Mouse (Mus musculus): ENCODE measurements at regions not wholly inside any gene's neighbourhood (a gene's known extent, or its start where the extent isn't known, plus 50 kb on each side); places are given as distances from the start of the nearest gene placed in this dataset.
A peak's percentile ranks its signal among the peaks of the same experiment; 100 is the strongest.

- H3K9me3 ChIP-seq (ENCODE audit: control insufficient read depth, low read length), result no peaks in the 10 kb centered on the region
- no peak overlapping the region for H3K27ac ChIP-seq (replicated peaks)
- ATAC-seq (ENCODE audit: low FRiP score, low TSS enrichment) (no peak), DNase-seq (ENCODE audit: low spot score) (peak; percentile 40)
- no peaks in the 10 kb centered on the region for H3K36me3 ChIP-seq (ENCODE audit: control insufficient read depth, insufficient read depth, low read length)
- H3K9ac ChIP-seq (ENCODE audit: low read length), result no peak overlapping the region
- whole genome bisulfite sequencing, result 57% methylated on average over 4 of the region's 4 CpGs
- no peaks in the 10 kb centered on the region for H3K27me3 ChIP-seq (ENCODE audit: control insufficient read depth, insufficient read depth, low read length)
- no peak overlapping the region for H3K4me2 ChIP-seq (replicated peaks; ENCODE audit: low read depth)
- no peak for TF ChIP-seq CTCF (IDR thresholded peaks at IDR 0.05; ENCODE audit: low read depth)
- TF ChIP-seq EP300 (optimal IDR thresholded peaks at IDR 0.05), result no peak
- no peak overlapping the region for H3K4me3 ChIP-seq (ENCODE audit: low read depth, low read length)
- no peaks in the 10 kb centered on the region; the same call in 1 of the 2 replicates for H3K4me1 ChIP-seq (replicated peaks; ENCODE audit: control insufficient read depth, insufficient read depth)
Observed at GRCm38 (mm10) chr3:144007111-144007619, 197.9 kb downstream of the Lmo4 start.

- Histone ChIP-seq H3K4me2 (replicated peaks; ENCODE audit: low read depth) (no peak overlapping the region), H3K4me1 (replicated peaks; ENCODE audit: control insufficient read depth, insufficient read depth) (no peaks in the 10 kb centered on the region), H3K27me3 (ENCODE audit: control insufficient read depth, insufficient read depth, low read length) (no peaks in the 10 kb centered on the region), H3K27ac (replicated peaks) (no peak overlapping the region), H3K4me3 (ENCODE audit: low read depth, low read length) (no peak overlapping the region), H3K9me3 (ENCODE audit: control insufficient read depth, low read length) (no peaks in the 10 kb centered on the region), H3K36me3 (ENCODE audit: control insufficient read depth, insufficient read depth, low read length) (no peaks in the 10 kb centered on the region), H3K9ac (ENCODE audit: low read length) (no peak overlapping the region)
- TF ChIP-seq EP300 (optimal IDR thresholded peaks at IDR 0.05) (no peak), CTCF (IDR thresholded peaks at IDR 0.05; ENCODE audit: low read depth) (no peak)
- no peak for DNase-seq (ENCODE audit: low spot score)
- 88% methylated on average over 8 of the region's 8 CpGs for WGBS
- no peak for ATAC-seq (ENCODE audit: low FRiP score, low TSS enrichment)
Observed at GRCm38 (mm10) chr3:143997909-143998308, 207.1 kb downstream of the Lmo4 start.

- no peaks in the 10 kb centered on the region for H3K9me3 ChIP-seq (ENCODE audit: control insufficient read depth, low read length)
- H3K4me3 ChIP-seq (ENCODE audit: low read depth, low read length), result no peak overlapping the region
- ATAC-seq (ENCODE audit: low FRiP score, low TSS enrichment) (0 out of 2 replicates have a peak, but pooled peaks have one; percentile 21), DNase-seq (ENCODE audit: low spot score) (no peak)
- no peaks in the 10 kb centered on the region for H3K4me1 ChIP-seq (replicated peaks; ENCODE audit: control insufficient read depth, insufficient read depth)
- no peak overlapping the region for H3K27ac ChIP-seq (replicated peaks)
- H3K27me3 ChIP-seq (ENCODE audit: control insufficient read depth, insufficient read depth, low read length), result no peaks in the 10 kb centered on the region
- no peaks in the 10 kb centered on the region for H3K36me3 ChIP-seq (ENCODE audit: control insufficient read depth, insufficient read depth, low read length)
- TF ChIP-seq EP300 (optimal IDR thresholded peaks at IDR 0.05), result no peak
- TF ChIP-seq CTCF (IDR thresholded peaks at IDR 0.05; ENCODE audit: low read depth), result no peak
- no peak overlapping the region for H3K4me2 ChIP-seq (replicated peaks; ENCODE audit: low read depth)
- WGBS, result 87% methylated on average over 3 of the region's 3 CpGs
- no peak overlapping the region for H3K9ac ChIP-seq (ENCODE audit: low read length)
Observed at GRCm38 (mm10) chr3:143995045-143995444, 210.0 kb downstream of the Lmo4 start.

- TF ChIP-seq CTCF (IDR thresholded peaks at IDR 0.05; ENCODE audit: low read depth) (no peak), EP300 (optimal IDR thresholded peaks at IDR 0.05) (no peak)
- H3K9ac ChIP-seq (ENCODE audit: low read length), result no peak overlapping the region
- H3K4me1 ChIP-seq (replicated peaks; ENCODE audit: control insufficient read depth, insufficient read depth), result no peaks in the 10 kb centered on the region
- no peaks in the 10 kb centered on the region for H3K36me3 ChIP-seq (ENCODE audit: control insufficient read depth, insufficient read depth, low read length)
- no peak for DNase-seq (ENCODE audit: low spot score)
- H3K4me2 ChIP-seq (replicated peaks; ENCODE audit: low read depth), result no peak overlapping the region
- H3K27ac ChIP-seq (replicated peaks), result no peak overlapping the region
- ATAC-seq (ENCODE audit: low FRiP score, low TSS enrichment), result no peak
- no peaks in the 10 kb centered on the region for H3K27me3 ChIP-seq (ENCODE audit: control insufficient read depth, insufficient read depth, low read length)
- no peaks in the 10 kb centered on the region for H3K9me3 ChIP-seq (ENCODE audit: control insufficient read depth, low read length)
- H3K4me3 ChIP-seq (ENCODE audit: low read depth, low read length), result no peak overlapping the region
- 93% methylated on average over 4 of the region's 4 CpGs for WGBS
Observed at GRCm38 (mm10) chr3:143988991-143989390, 216.0 kb downstream of the Lmo4 start.

GRCm38 (mm10) chr3:143988037-143988436 is 217.0 kb downstream of the Lmo4 start:
- H3K27me3 ChIP-seq (ENCODE audit: control insufficient read depth, insufficient read depth, low read length), result no peaks in the 10 kb centered on the region
- TF ChIP-seq EP300 (optimal IDR thresholded peaks at IDR 0.05), result no peak
- peak; percentile 47 for TF ChIP-seq CTCF (IDR thresholded peaks at IDR 0.05; ENCODE audit: low read depth)
- no peak overlapping the region for H3K4me3 ChIP-seq (ENCODE audit: low read depth, low read length)
- DNase-seq (ENCODE audit: low spot score) (no peak), ATAC-seq (ENCODE audit: low FRiP score, low TSS enrichment) (no peak)
- WGBS, result 92% methylated on average over 5 of the region's 5 CpGs
- no peaks in the 10 kb centered on the region for H3K9me3 ChIP-seq (ENCODE audit: control insufficient read depth, low read length)
- H3K4me1 ChIP-seq (replicated peaks; ENCODE audit: control insufficient read depth, insufficient read depth), result no peaks in the 10 kb centered on the region
- no peak overlapping the region for H3K9ac ChIP-seq (ENCODE audit: low read length)
- H3K4me2 ChIP-seq (replicated peaks; ENCODE audit: low read depth), result no peak overlapping the region
- H3K27ac ChIP-seq (replicated peaks), result no peak overlapping the region
- H3K36me3 ChIP-seq (ENCODE audit: control insufficient read depth, insufficient read depth, low read length), result no peaks in the 10 kb centered on the region

- no peak for TF ChIP-seq EP300 (optimal IDR thresholded peaks at IDR 0.05)
- no peak for TF ChIP-seq CTCF (IDR thresholded peaks at IDR 0.05; ENCODE audit: low read depth)
- no peak for DNase-seq (ENCODE audit: low spot score)
- 97% methylated on average over 2 of the region's 2 CpGs for WGBS
- H3K9ac ChIP-seq (ENCODE audit: low read length), result no peak overlapping the region
- no peak overlapping the region for H3K27ac ChIP-seq (replicated peaks)
- no peak for ATAC-seq (ENCODE audit: low FRiP score, low TSS enrichment)
- no peak overlapping the region for H3K4me3 ChIP-seq (ENCODE audit: low read depth, low read length)
- no peaks in the 10 kb centered on the region for H3K4me1 ChIP-seq (replicated peaks; ENCODE audit: control insufficient read depth, insufficient read depth)
- no peaks in the 10 kb centered on the region for H3K36me3 ChIP-seq (ENCODE audit: control insufficient read depth, insufficient read depth, low read length)
- no peaks in the 10 kb centered on the region for H3K9me3 ChIP-seq (ENCODE audit: control insufficient read depth, low read length)
- H3K27me3 ChIP-seq (ENCODE audit: control insufficient read depth, insufficient read depth, low read length), result no peaks in the 10 kb centered on the region
- no peak overlapping the region for H3K4me2 ChIP-seq (replicated peaks; ENCODE audit: low read depth)
Observed at GRCm38 (mm10) chr3:143986798-143987197, 218.2 kb downstream of the Lmo4 start.
